Mouse (Mus musculus): ENCODE data around the gene Rims4. TPM values are rescaled to one million over a fixed set of nuclear protein-coding genes. Genes with fewer than 3 reads are reported as not detected.

Gene Rims4
- 1 to 10 TPM; 1.2 to 3.2 TPM for total RNA-seq (2021)
- long read RNA-seq, experiment 1, partial matches to known transcripts, result 0 of 2 reads
- long read RNA-seq, experiment 1, other reads (novel, unspliced or antisense), result 2 of 2 reads
- long read RNA-seq, experiment 2, full-length matches to known transcripts, result 2 of 4 reads
- long read RNA-seq, experiment 2, partial matches to known transcripts, result 0 of 4 reads
- long read RNA-seq, experiment 2, other reads (novel, unspliced or antisense), result 2 of 4 reads

DNA sequence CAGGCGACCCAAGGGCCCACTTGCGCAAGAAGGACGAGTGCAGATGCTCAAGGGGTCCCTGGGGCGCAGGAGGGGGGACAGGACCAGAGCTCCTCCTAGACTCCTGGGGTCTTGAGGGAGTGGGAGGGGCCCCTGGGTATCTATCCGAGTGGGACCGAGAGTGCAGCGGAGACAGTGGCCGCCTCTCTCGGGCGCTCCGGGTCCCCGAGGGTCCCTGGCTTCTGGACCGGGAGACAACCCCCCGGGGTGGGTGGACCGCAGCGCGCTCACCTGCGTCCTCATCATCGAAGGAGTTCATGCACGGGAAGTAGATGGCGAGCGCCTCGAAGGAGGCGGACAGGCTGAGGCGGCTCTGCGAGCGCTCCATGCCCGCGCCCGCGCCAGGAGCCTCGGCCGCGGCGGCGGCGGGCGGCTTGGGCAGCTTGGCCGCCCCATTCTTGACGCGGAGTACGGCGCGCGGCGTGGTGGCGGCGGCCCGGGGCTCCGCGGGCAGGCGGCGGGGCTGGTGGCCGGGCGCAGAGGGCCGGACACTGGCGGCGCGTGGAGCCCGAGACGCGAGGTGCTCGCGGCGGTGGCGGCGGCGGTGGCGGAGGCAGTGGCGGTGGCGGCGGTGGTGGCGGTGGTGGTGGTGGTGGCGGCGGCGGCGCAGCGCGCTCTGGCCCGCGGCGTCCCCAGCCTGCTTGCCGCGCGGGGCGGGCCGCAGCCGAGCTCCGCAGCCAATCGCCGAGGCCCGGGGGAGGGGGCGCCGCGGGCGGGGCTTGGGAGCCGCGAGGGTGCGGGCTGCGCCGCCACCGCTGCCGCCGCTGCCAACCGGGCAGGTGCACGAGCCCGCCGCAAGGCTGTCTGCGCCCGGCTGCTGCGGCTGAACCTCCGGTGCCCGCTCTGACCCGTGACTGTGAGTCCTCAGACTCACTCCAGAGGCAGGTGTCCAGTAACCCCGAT is at the start of gene Rims4:
Gene Rims4, minus strand, starts transcription at position 367 of the 942 bp plus-strand sequence.
- TF ChIP-seq CTCF (IDR thresholded peaks at IDR 0.05), result no peak
- peak within 1 kb of the TSS; percentile 72 for H3K4me3 ChIP-seq
- intact Hi-C loops (cut with DNase I), result no loop called here
- DNase-seq, result peak; percentile 86
- peak within 1 kb of the TSS; percentile 51; the same call in 1 of the 2 replicates for H3K27ac ChIP-seq

DNA sequence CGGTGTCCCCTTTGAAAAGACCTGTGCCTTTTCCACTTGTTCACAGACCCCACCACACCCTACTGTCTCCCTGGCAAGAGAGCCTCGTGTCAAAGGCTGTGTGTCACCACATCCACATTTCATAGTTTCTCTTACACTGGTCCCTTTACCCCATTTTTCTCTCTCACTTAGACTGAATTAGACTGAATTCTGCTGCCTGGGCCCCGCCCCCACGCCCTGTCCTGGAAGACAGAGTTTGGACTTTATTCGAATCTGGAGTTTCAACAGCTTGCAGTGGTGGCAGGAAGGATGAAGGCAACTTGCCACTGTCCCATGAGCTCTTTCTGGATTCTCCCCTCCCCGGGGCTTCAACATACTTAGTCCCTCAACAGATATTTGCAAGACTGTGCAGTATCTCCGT is 47.2 kb upstream of the Rims4 start:
- Histone ChIP-seq H3K4me3 (no peak overlapping the region), H3K27ac (no peak overlapping the region)
- DNase-seq, result no peak
- no peak for TF ChIP-seq CTCF (IDR thresholded peaks at IDR 0.05)
- intact Hi-C loops (cut with DNase I), result loop anchor here (5.0 kb wide), 1 partner anchor 108 kb away; no protein-coding TSS in a partner anchor

DNA sequence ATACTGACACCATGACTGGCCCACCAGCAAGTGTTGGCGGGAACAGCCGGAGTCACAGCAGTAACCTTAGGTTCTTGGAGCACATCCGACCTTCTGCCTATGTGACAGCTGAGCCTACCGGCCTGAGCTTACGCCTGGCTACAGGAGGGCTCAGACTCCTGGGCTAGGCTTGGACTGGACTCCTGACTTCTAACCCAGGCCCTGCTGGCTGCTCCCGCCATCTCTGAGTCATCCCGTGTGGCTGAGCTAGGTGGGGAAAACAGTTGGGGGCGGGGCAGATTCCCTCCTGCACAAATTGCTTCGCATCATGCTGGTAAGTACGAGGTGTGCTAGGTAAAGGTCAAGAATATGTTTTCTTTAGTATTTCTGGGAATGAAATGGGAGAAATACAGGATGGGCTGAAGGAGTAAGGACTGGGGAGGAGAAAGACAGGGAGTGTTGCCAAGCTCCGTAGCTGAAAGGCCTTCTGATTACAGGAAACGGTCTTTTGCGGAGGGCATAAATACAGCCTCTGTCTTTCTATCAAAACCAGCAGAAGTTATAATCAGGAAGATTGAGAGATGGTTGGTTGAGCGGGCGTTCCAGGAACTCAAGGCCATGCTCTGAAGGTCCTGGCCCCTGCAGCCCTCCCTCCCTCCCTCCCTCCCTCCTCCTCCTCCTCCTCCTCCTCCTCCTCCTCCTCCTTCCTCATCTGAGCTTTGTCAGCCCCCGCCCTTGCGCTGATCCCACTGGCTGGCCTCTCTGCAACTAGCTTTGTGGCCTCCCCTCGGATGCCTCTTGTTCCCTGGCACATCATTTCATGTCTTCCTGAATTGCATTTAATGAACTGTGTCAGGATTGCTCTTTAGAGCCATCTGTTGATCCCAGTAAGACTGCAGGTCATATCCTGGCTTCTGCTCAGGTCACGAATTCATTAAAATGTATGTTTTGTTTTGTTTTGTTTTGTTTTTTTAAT is 46.4 kb upstream of the Rims4 start:
- H3K4me3 ChIP-seq, result no peak overlapping the region
- intact Hi-C loops (cut with DNase I), result loop anchor here (5.0 kb wide), 1 partner anchor 108 kb away; no protein-coding TSS in a partner anchor
- no peak for DNase-seq
- no peak for TF ChIP-seq CTCF (IDR thresholded peaks at IDR 0.05)
- no peak overlapping the region for H3K27ac ChIP-seq

DNA sequence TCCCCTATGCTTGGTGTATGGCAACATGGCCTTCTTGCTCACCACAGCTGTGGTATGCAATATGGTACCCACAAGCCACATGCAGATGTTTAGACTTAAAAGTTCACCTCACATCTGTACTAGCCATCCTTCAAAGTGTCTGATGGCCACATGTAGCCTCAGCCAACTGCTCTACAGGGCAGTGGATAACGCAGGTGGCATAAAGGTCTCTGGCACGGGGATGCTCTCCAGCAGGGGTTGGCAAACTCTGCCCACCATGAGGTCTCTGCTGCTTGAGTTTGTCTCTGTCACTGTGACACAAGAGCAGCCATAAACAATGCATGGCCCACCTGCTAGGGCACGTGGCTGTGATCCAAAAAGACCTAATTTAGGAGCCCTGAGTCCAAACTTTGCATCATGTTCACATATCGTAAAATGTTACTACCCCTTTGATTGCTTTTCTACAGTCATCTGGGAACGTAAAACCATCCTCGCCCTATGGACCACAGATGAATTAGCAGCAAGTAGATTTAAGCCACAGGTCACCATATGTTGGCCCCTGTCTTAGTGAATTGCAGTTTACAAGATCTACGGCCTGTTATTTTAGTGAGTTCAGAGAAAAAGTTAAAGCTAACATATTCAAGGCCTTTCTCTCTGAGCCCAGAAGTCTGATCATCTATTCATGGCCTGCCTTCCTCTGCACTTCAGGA is 35.3 kb upstream of the Rims4 start:
- DNase-seq, result no peak
- no peak overlapping the region for H3K4me3 ChIP-seq
- intact Hi-C loops (cut with DNase I), result no loop called here
- TF ChIP-seq CTCF (IDR thresholded peaks at IDR 0.05), result no peak
- H3K27ac ChIP-seq, result no peak overlapping the region

DNA sequence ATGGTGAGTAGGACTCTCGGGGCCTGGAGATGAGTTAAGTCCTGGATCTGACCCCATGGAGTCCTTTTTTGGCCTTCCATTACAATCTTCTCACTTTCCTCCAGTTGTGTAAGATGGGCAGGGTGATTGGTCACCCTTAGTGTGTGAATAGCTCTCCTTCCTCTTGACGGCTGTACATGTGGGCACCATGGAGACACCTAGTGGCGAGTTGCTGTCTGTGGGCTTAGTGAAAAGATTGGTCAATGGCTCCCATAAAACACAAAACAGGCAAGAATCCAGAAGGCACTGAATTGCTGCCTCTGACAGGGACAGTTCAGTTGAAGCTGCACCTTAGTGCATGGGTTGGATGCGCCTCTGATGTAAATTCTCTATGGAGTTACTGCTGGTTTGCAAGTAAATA is 33.3 kb upstream of the Rims4 start:
- DNase-seq, result peak; percentile 67
- no peak overlapping the region for H3K4me3 ChIP-seq
- no peak overlapping the region for H3K27ac ChIP-seq
- intact Hi-C loops (cut with DNase I), result loop anchor here (1.0 kb wide), 1 partner anchor 93 kb away; no protein-coding TSS in a partner anchor
- peak; percentile 79 for TF ChIP-seq CTCF (IDR thresholded peaks at IDR 0.05)

DNA sequence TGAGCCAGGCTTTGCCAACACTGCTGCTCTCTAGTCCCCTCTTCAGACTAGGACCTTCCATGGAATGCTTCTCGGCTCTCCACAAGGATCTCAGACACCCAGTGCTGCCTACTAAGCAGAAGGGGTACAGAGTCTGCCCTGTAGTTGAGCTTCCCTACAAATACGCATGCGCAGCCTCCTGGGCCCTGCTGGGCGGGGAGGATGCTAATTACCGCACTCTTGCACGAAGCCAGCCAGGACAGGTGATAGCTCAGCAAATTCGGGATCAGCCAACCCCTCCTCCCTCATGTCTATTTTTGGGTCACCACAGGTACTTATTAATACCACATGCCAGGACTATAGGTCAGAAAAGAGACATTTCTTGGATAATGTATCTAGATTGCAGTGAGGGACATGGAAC is 29.5 kb upstream of the Rims4 start:
- no peak overlapping the region for H3K27ac ChIP-seq
- TF ChIP-seq CTCF (IDR thresholded peaks at IDR 0.05), result no peak
- intact Hi-C loops (cut with DNase I), result no loop called here
- H3K4me3 ChIP-seq, result no peak overlapping the region
- DNase-seq, result no peak

DNA sequence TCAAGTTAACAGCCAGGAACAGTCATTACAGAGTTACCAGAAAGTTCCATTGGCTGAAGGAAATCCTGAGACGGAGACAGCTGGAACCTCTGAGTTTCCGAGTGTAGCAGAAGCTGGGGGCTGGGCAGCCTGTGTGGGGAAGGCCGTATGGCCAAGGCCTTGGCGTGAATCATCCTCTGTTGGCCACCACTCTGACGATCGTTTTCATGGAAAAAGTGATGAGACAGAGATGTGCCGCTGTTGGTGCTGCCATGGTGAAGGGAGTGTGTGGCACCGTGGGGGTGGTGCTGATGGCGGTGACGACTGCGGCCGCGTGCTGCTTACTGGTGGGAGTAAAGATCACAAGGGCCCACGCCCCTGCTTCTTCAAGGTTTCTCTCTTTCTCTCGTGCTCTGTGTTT is 27.7 kb upstream of the Rims4 start:
- intact Hi-C loops (cut with DNase I), result no loop called here
- DNase-seq, result peak; percentile 24
- no peak for TF ChIP-seq CTCF (IDR thresholded peaks at IDR 0.05)
- Histone ChIP-seq H3K4me3 (no peak overlapping the region), H3K27ac (no peak overlapping the region)

DNA sequence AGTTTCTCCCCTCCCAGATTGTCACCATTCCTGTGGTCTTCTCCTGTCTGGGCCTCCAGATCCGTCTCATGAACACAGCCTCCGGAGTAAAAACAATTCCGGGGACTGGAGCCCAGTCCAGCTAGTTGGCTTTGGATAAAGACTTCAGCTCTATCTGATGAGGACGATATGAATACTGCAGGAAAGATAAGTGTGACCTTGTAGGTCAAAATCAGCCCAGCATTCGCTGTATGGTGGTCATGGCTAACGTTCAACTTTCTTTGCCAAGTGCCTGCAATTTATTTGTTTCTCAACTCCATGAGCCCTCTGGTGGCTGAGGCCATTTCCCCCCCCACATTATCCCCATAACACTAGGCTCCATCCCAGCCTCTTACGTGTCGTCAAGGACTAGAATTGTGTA is 26.0 kb upstream of the Rims4 start:
- intact Hi-C loops (cut with DNase I), result no loop called here
- TF ChIP-seq CTCF (IDR thresholded peaks at IDR 0.05), result no peak
- Histone ChIP-seq H3K27ac (no peak overlapping the region), H3K4me3 (no peak overlapping the region)
- DNase-seq, result no peak

DNA sequence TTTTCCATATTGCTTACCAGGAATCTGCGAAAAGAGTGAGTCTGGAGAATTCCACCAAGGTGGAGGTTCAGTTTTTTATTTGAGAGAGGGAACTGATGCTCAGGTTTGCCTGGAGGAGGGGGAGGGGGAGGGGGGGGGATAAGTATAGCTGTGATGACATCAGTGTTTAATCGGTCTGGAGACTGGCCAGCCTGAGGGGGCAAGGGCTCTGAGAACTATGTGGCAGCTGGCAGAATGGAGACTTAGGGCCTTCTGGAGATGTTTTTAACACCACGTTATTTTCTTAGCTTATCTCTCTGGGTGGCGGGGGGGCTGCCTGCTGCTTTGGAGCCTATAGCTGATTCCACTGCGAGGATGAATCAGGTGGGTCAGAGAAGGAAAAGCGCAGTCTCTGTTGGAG is 24.6 kb upstream of the Rims4 start:
- Histone ChIP-seq H3K4me3 (no peak overlapping the region), H3K27ac (no peak overlapping the region)
- intact Hi-C loops (cut with DNase I), result no loop called here
- no peak for DNase-seq
- TF ChIP-seq CTCF (IDR thresholded peaks at IDR 0.05), result no peak

DNA sequence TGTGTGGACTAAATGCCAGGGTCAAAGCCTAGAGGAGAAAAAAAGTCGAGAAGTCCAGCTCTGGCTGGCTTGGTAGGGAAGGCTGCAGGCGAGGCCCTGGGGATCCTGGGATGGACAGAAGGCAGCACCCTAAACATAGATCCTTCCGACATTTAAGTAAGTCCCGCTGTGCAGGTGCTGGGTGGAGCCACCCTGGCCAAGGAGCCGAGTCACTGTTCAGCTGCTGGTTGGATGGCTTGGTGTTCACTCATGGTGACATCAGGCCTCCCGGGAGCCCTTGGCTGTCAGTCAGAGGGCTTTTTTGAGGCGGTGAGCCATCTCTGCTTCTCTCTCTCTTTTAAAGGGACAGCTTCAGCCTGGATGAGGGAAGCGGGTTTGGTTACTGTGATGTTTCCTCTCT is 21.0 kb upstream of the Rims4 start:
- DNase-seq, result peak; percentile 88
- Histone ChIP-seq H3K4me3 (peak overlapping the region; percentile 58), H3K27ac (peak overlapping the region; percentile 76)
- intact Hi-C loops (cut with DNase I), result loop anchor here (5.0 kb wide), 1 partner anchor 37 kb away; no protein-coding TSS in a partner anchor
- TF ChIP-seq CTCF (IDR thresholded peaks at IDR 0.05), result no peak

DNA sequence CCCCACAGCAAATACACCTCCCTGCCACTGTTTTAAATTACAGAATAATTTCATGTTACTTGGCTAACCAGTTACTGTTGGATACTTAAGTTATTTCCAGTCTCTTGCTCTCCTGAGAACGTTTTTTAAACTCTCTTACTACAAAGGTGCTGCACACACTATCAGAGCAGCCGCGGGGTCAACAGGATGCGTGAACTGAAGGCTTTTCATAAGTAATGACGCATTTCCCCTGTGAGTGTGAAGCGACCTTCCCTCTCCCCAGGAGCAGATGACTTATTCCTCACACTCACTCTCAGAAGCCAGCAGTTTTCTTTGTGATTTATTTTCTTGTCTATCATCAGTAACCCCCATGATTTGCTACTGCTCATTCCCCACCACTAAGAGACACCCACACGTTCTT is 13.7 kb upstream of the Rims4 start:
- intact Hi-C loops (cut with DNase I), result no loop called here
- DNase-seq, result no peak

More for the DNA sequence above, 13.7 kb upstream of the Rims4 start:
- H3K4me3 ChIP-seq, result no peak overlapping the region
- no peak overlapping the region for H3K27ac ChIP-seq
- no peak for TF ChIP-seq CTCF (IDR thresholded peaks at IDR 0.05)
